Mouse (Mus musculus): ENCODE data around the gene Cdipt. TPM values are rescaled to one million over a fixed set of nuclear protein-coding genes. Genes with fewer than 3 reads are reported as not detected.

Cdipt gene
- polyA plus RNA-seq (2015; fragmentation: Nextera tagmentation; extraction: Ambion mirVana): 69.5 and 79.9 TPM in 2 replicates

GRCm38 (mm10) chr7:126975893-126975949 is at the start of gene Cdipt:
TSS of gene Cdipt (plus strand) at chr7:126975914.
- peak within 1 kb of the TSS; percentile 97 for H3K4me3 ChIP-seq
- peak within 1 kb of the TSS; percentile 92 for H3K4me2 ChIP-seq
- no peaks in the 10 kb centered on the region for H3K9me3 ChIP-seq
- ATAC-seq (ENCODE audit: extremely low read depth, insufficient number of reproducible peaks, low FRiP score, low TSS enrichment): no peak
- H3K36me3 ChIP-seq: peaks cover 30% of the 10 kb centered on the region
- peak within 1 kb of the TSS; percentile 96 for H3K9ac ChIP-seq
- WGBS: 0% methylated on average over 1 of the region's 1 CpGs
- peak within 1 kb of the TSS; percentile 92 for H3K27ac ChIP-seq (replicated peaks)
- peaks cover 16% of the 10 kb centered on the region for H3K4me1 ChIP-seq
- H3K27me3 ChIP-seq (replicated peaks): no peaks in the 10 kb centered on the region

- ATAC-seq (ENCODE audit: extremely low read depth, insufficient number of reproducible peaks, low FRiP score, low TSS enrichment): no peak
- Histone ChIP-seq H3K27me3 (replicated peaks) (no peaks in the 10 kb centered on the region), H3K9me3 (no peaks in the 10 kb centered on the region), H3K9ac (no peak overlapping the region), H3K4me2 (no peak overlapping the region), H3K27ac (replicated peaks) (no peak overlapping the region), H3K4me1 (peaks cover 12% of the 10 kb centered on the region), H3K4me3 (no peak overlapping the region), H3K36me3 (peaks cover 2% of the 10 kb centered on the region; the same call in 1 of the 2 replicates)
- WGBS: 25% methylated on average over 3 of the region's 3 CpGs
Observed at GRCm38 (mm10) chr7:126926299-126926698, 49.4 kb upstream of the Cdipt start.

GRCm38 (mm10) chr7:126928384-126929037 is 47.2 kb upstream of the Cdipt start, which contains the start of gene Kctd13:
TSS of gene Kctd13 (plus strand) at chr7:126928879.
- Histone ChIP-seq H3K4me2 (peak within 1 kb of the TSS; percentile 85), H3K27ac (replicated peaks) (peak within 1 kb of the TSS; percentile 67), H3K9me3 (no peaks in the 10 kb centered on the region), H3K4me1 (peaks cover 12% of the 10 kb centered on the region), H3K4me3 (peak within 1 kb of the TSS; percentile 76), H3K9ac (peak within 1 kb of the TSS; percentile 90), H3K27me3 (replicated peaks) (no peaks in the 10 kb centered on the region), H3K36me3 (peaks cover 15% of the 10 kb centered on the region)
- peak; percentile 94 for ATAC-seq (ENCODE audit: extremely low read depth, insufficient number of reproducible peaks, low FRiP score, low TSS enrichment)
- 3% methylated on average over 56 of the region's 56 CpGs for WGBS

GRCm38 (mm10) chr7:126929046-126929445 is 46.7 kb upstream of the Cdipt start:
- Histone ChIP-seq H3K4me1 (peaks cover 12% of the 10 kb centered on the region), H3K36me3 (peaks cover 19% of the 10 kb centered on the region), H3K27me3 (replicated peaks) (no peaks in the 10 kb centered on the region), H3K4me2 (peak overlapping the region; percentile 85), H3K4me3 (peak overlapping the region; percentile 76), H3K9ac (peak overlapping the region; percentile 90), H3K9me3 (no peaks in the 10 kb centered on the region), H3K27ac (replicated peaks) (peak overlapping the region; percentile 67)
- under 1% methylated on average over 27 of the region's 27 CpGs for WGBS
- no peak; the same call in 1 of the 2 replicates for ATAC-seq (ENCODE audit: extremely low read depth, insufficient number of reproducible peaks, low FRiP score, low TSS enrichment)

- WGBS: 66% methylated on average over 2 of the region's 2 CpGs
- ATAC-seq (ENCODE audit: extremely low read depth, insufficient number of reproducible peaks, low FRiP score, low TSS enrichment): no peak
- no peaks in the 10 kb centered on the region for H3K27me3 ChIP-seq (replicated peaks)
- H3K4me2 ChIP-seq: no peak overlapping the region
- no peak overlapping the region for H3K4me3 ChIP-seq
- peaks cover 12% of the 10 kb centered on the region for H3K4me1 ChIP-seq
- H3K27ac ChIP-seq (replicated peaks): no peak overlapping the region
- H3K9ac ChIP-seq: no peak overlapping the region
- no peaks in the 10 kb centered on the region for H3K9me3 ChIP-seq
- H3K36me3 ChIP-seq: peaks cover 49% of the 10 kb centered on the region
Observed at GRCm38 (mm10) chr7:126932652-126933051, 43.1 kb upstream of the Cdipt start.

- no peaks in the 10 kb centered on the region for H3K4me1 ChIP-seq
- H3K4me2 ChIP-seq: no peak overlapping the region
- no peak overlapping the region for H3K4me3 ChIP-seq
- no peaks in the 10 kb centered on the region for H3K9me3 ChIP-seq
- no peaks in the 10 kb centered on the region for H3K27me3 ChIP-seq (replicated peaks)
- H3K9ac ChIP-seq: no peak overlapping the region
- no peak overlapping the region for H3K27ac ChIP-seq (replicated peaks)
- WGBS: 37% methylated on average over 6 of the region's 6 CpGs
- peaks cover 55% of the 10 kb centered on the region for H3K36me3 ChIP-seq
- ATAC-seq (ENCODE audit: extremely low read depth, insufficient number of reproducible peaks, low FRiP score, low TSS enrichment): no peak
Observed at GRCm38 (mm10) chr7:126941171-126941570, 34.5 kb upstream of the Cdipt start.

- ATAC-seq (ENCODE audit: extremely low read depth, insufficient number of reproducible peaks, low FRiP score, low TSS enrichment): no peak
- peaks cover 49% of the 10 kb centered on the region for H3K36me3 ChIP-seq
- no peak overlapping the region for H3K4me2 ChIP-seq
- no peak overlapping the region for H3K27ac ChIP-seq (replicated peaks)
- no peak overlapping the region for H3K4me3 ChIP-seq
- no peak overlapping the region for H3K9ac ChIP-seq
- no peaks in the 10 kb centered on the region for H3K4me1 ChIP-seq
- WGBS: 74% methylated on average over 5 of the region's 5 CpGs
- no peaks in the 10 kb centered on the region for H3K27me3 ChIP-seq (replicated peaks)
- H3K9me3 ChIP-seq: no peaks in the 10 kb centered on the region
Observed at GRCm38 (mm10) chr7:126941801-126942200, 33.9 kb upstream of the Cdipt start.

GRCm38 (mm10) chr7:126946530-126946929 is 29.2 kb upstream of the Cdipt start:
- H3K9me3 ChIP-seq: no peaks in the 10 kb centered on the region
- H3K9ac ChIP-seq: no peak overlapping the region
- peaks cover 43% of the 10 kb centered on the region for H3K36me3 ChIP-seq
- no peak for ATAC-seq (ENCODE audit: extremely low read depth, insufficient number of reproducible peaks, low FRiP score, low TSS enrichment)
- H3K27ac ChIP-seq (replicated peaks): no peak overlapping the region
- peaks cover 15% of the 10 kb centered on the region for H3K4me1 ChIP-seq
- H3K4me3 ChIP-seq: no peak overlapping the region
- no peak overlapping the region for H3K4me2 ChIP-seq
- H3K27me3 ChIP-seq (replicated peaks): peaks cover 32% of the 10 kb centered on the region
- WGBS: 39% methylated on average over 3 of the region's 3 CpGs

- no peaks in the 10 kb centered on the region for H3K9me3 ChIP-seq
- H3K4me3 ChIP-seq: no peak overlapping the region
- H3K9ac ChIP-seq: no peak overlapping the region
- WGBS: 69% methylated on average over 10 of the region's 10 CpGs
- H3K27me3 ChIP-seq (replicated peaks): peaks cover 51% of the 10 kb centered on the region
- peaks cover 15% of the 10 kb centered on the region for H3K4me1 ChIP-seq
- H3K27ac ChIP-seq (replicated peaks): no peak overlapping the region
- H3K36me3 ChIP-seq: peaks cover 24% of the 10 kb centered on the region
- no peak for ATAC-seq (ENCODE audit: extremely low read depth, insufficient number of reproducible peaks, low FRiP score, low TSS enrichment)
- 0 out of 2 replicates have a peak overlapping the region, but pooled peaks have one; percentile 99 for H3K4me2 ChIP-seq
Observed at GRCm38 (mm10) chr7:126948626-126949025, 27.1 kb upstream of the Cdipt start.

- H3K9ac ChIP-seq: peak within 1 kb of the TSS; percentile 75
- peak; percentile 52; the same call in 1 of the 2 replicates for ATAC-seq (ENCODE audit: extremely low read depth, insufficient number of reproducible peaks, low FRiP score, low TSS enrichment)
- no peak within 1 kb of the TSS for H3K27ac ChIP-seq (replicated peaks)
- H3K4me3 ChIP-seq: peak within 1 kb of the TSS; percentile 59
- H3K36me3 ChIP-seq: peaks cover 18% of the 10 kb centered on the region
- H3K4me2 ChIP-seq: peak within 1 kb of the TSS; percentile 99
- under 1% methylated on average over 18 of the region's 21 CpGs for WGBS
- peaks cover 58% of the 10 kb centered on the region for H3K27me3 ChIP-seq (replicated peaks)
- H3K4me1 ChIP-seq: peaks cover 15% of the 10 kb centered on the region
- no peaks in the 10 kb centered on the region for H3K9me3 ChIP-seq
Observed at GRCm38 (mm10) chr7:126949403-126949792, 26.3 kb upstream of the Cdipt start, which contains the start of gene Asphd1. TSS of gene Asphd1 (minus strand) at chr7:126949582.

GRCm38 (mm10) chr7:126949793-126950646 is 25.7 kb upstream of the Cdipt start, which contains the start of gene Sez6l2:
TSS of gene Sez6l2 (plus strand) at chr7:126950563.
- Histone ChIP-seq H3K27me3 (replicated peaks) (peaks cover 58% of the 10 kb centered on the region), H3K36me3 (peaks cover 13% of the 10 kb centered on the region), H3K9ac (peak within 1 kb of the TSS; percentile 75), H3K4me1 (peaks cover 15% of the 10 kb centered on the region), H3K4me2 (peak within 1 kb of the TSS; percentile 99), H3K9me3 (no peaks in the 10 kb centered on the region), H3K27ac (replicated peaks) (no peak within 1 kb of the TSS), H3K4me3 (peak within 1 kb of the TSS; percentile 59)
- WGBS: under 1% methylated on average over 42 of the region's 42 CpGs
- peak; percentile 52; the same call in 1 of the 2 replicates for ATAC-seq (ENCODE audit: extremely low read depth, insufficient number of reproducible peaks, low FRiP score, low TSS enrichment)

All from heart, embryonic 13.5 days (tissue).